Mouse (Mus musculus) right cerebral cortex, postnatal 14 days (tissue): ENCODE data around the gene Phf21a.

ENCODE experiments used
- DNase-seq: peaks from one replicate; pipeline ENCODE4 v3.0.0; 2022

The Phf21a gene

GRCm38 (mm10) chr2:92240299-92240698, 147.4 kb downstream of the Phf21a start:
- DNase-seq: no peak

- no peak for DNase-seq
These were observed 147.9 kb downstream of the Phf21a start for GRCm38 (mm10) chr2:92240816-92241215.

GRCm38 (mm10) chr2:92241317-92241716, 148.4 kb downstream of the Phf21a start:
- no peak for DNase-seq

- no peak for DNase-seq
These were observed 153.2 kb downstream of the Phf21a start for GRCm38 (mm10) chr2:92246112-92246511.

GRCm38 (mm10) chr2:92247711-92248110, 154.8 kb downstream of the Phf21a start:
- no peak for DNase-seq

- no peak for DNase-seq
These were observed 157.6 kb downstream of the Phf21a start for GRCm38 (mm10) chr2:92250472-92250871.

- DNase-seq: no peak
These were observed 160.9 kb downstream of the Phf21a start for GRCm38 (mm10) chr2:92253777-92254176.

GRCm38 (mm10) chr2:92256141-92256540, 163.2 kb downstream of the Phf21a start:
- DNase-seq: no peak

- DNase-seq: no peak
These were observed 164.5 kb downstream of the Phf21a start for GRCm38 (mm10) chr2:92257372-92257956.

GRCm38 (mm10) chr2:92259924-92260323, 167.0 kb downstream of the Phf21a start:
- DNase-seq: no peak

GRCm38 (mm10) chr2:92266100-92266617, 173.2 kb downstream of the Phf21a start:
- no peak for DNase-seq

- DNase-seq: no peak
These were observed 176.3 kb downstream of the Phf21a start for GRCm38 (mm10) chr2:92269227-92269626.

- DNase-seq: no peak
These were observed 179.6 kb downstream of the Phf21a start for GRCm38 (mm10) chr2:92272510-92272909.

GRCm38 (mm10) chr2:92273101-92273801, 180.3 kb downstream of the Phf21a start:
- no peak for DNase-seq

- DNase-seq: no peak
These were observed 180.9 kb downstream of the Phf21a start for GRCm38 (mm10) chr2:92273802-92274183.

GRCm38 (mm10) chr2:92277787-92278186, 184.9 kb downstream of the Phf21a start:
- DNase-seq: no peak

- peak; percentile 33 for DNase-seq
These were observed 185.7 kb downstream of the Phf21a start for GRCm38 (mm10) chr2:92278663-92279062.

- DNase-seq: no peak
These were observed 186.5 kb downstream of the Phf21a start for GRCm38 (mm10) chr2:92279398-92279797.

GRCm38 (mm10) chr2:92285597-92285996, 192.7 kb downstream of the Phf21a start:
- DNase-seq: peak; percentile 54

- DNase-seq: no peak
These were observed 196.4 kb downstream of the Phf21a start for GRCm38 (mm10) chr2:92289335-92289734.

GRCm38 (mm10) chr2:92291526-92291925, 198.6 kb downstream of the Phf21a start:
- no peak for DNase-seq

- peak; percentile 84 for DNase-seq
These were observed 203.5 kb downstream of the Phf21a start for GRCm38 (mm10) chr2:92296402-92296801.

- DNase-seq: no peak
These were observed 207.0 kb downstream of the Phf21a start for GRCm38 (mm10) chr2:92299896-92300295.

- no peak for DNase-seq
These were observed 209.1 kb downstream of the Phf21a start for GRCm38 (mm10) chr2:92301849-92302607.
